Mouse (Mus musculus) spleen, adult 2 months (tissue): ENCODE data around the gene Ikzf2.

Experiments
- CTCF ChIP-seq: fragments of 200-500 bp; IDR thresholded peaks from 2 replicates; pipeline ENCODE4 v1.5.1; 2011; ENCODE audit warnings: mild to moderate bottlenecking, inconsistent platforms; ENCODE audit not compliant: insufficient read depth, insufficient read length, insufficient replicate concordance; ENCODE audit errors: extremely low read depth
- POLR2A ChIP-seq: fragments of 200-500 bp; IDR thresholded peaks from 2 replicates; pipeline ENCODE4 v1.6.1; 2011; ENCODE audit warnings: low read depth, low read length, inconsistent platforms

DNA sequence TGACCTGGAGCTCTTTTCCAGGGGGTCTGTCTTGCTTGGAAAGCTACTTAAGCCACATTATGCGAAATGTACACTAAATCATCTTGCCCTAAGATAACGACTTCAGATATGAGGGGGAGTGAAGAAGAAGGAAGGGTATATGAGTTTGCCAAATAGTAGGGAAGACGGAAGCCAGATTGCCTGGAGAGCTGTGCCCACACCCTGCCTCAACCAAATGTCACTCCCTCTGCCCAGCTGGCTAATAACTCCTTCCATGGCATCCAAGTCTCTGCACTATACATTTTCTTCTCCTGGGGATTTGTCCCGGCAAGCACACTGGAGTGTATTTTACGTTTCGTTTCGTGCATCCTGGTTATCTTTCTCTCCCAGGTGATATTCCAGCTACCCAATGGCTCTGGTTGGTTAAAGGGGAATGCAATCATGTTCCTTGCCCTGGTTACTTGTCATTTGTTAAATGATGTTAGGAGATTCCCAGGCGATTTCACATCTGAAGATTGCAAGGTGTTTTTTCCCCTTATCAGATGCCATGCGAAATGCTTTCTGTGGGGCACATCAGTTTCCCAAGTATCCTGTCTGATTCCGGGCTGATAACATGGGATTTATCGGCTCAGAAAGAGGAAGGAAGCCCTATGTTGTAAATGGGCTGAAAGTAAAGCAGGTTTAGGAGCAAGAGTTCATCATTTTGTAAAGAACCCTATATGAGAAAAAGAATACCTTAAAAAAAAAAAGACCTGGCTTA is 193.6 kb downstream of the Ikzf2 start:
- TF ChIP-seq CTCF, result no peak
- TF ChIP-seq POLR2A, result no peak
